Mouse (Mus musculus): ENCODE data around the gene Zfp790. TPM values are rescaled to one million over a fixed set of nuclear protein-coding genes. Genes with fewer than 3 reads are reported as not detected.
A peak's percentile ranks its signal among the peaks of the same experiment; 100 is the strongest.

The Zfp790 gene
- polyA plus RNA-seq, 1 experiment from 2014 or later = 9.1 TPM

GRCm38 (mm10) chr7:29807046-29807445, 8.9 kb upstream of the Zfp790 start:
- Histone ChIP-seq H3K9ac (replicated peaks; ENCODE audit: low read depth) (no peak overlapping the region), H3K4me1 (ENCODE audit: insufficient read depth, low read depth, low read length) (no peaks in the 10 kb centered on the region), H3K9me3 (ENCODE audit: low read length) (no peaks in the 10 kb centered on the region), H3K4me3 (ENCODE audit: low read depth, low read length) (no peak overlapping the region), H3K27ac (ENCODE audit: low read length) (no peak overlapping the region), H3K4me2 (replicated peaks; ENCODE audit: low read depth, low read length) (no peak overlapping the region), H3K27me3 (replicated peaks; ENCODE audit: insufficient read depth, low read length) (no peaks in the 10 kb centered on the region), H3K36me3 (ENCODE audit: insufficient read depth, low read length) (no peaks in the 10 kb centered on the region)
- 74% methylated on average over 5 of the region's 5 CpGs for WGBS
- TF ChIP-seq CTCF (IDR thresholded peaks at IDR 0.05) (no peak), EP300 (IDR thresholded peaks at IDR 0.05) (no peak)
- ATAC-seq = no peak
- no peak for DNase-seq (ENCODE audit: low spot score)

GRCm38 (mm10) chr7:29812244-29812643, 3.7 kb upstream of the Zfp790 start:
- Histone ChIP-seq H3K9me3 (ENCODE audit: low read length) (no peaks in the 10 kb centered on the region), H3K9ac (replicated peaks; ENCODE audit: low read depth) (no peak overlapping the region), H3K4me1 (ENCODE audit: insufficient read depth, low read depth, low read length) (peaks cover 16% of the 10 kb centered on the region; the same call in 1 of the 2 replicates), H3K36me3 (ENCODE audit: insufficient read depth, low read length) (no peaks in the 10 kb centered on the region), H3K4me2 (replicated peaks; ENCODE audit: low read depth, low read length) (no peak overlapping the region), H3K27ac (ENCODE audit: low read length) (no peak overlapping the region), H3K27me3 (replicated peaks; ENCODE audit: insufficient read depth, low read length) (no peaks in the 10 kb centered on the region), H3K4me3 (ENCODE audit: low read depth, low read length) (no peak overlapping the region)
- ATAC-seq (no peak), DNase-seq (ENCODE audit: low spot score) (no peak)
- TF ChIP-seq EP300 (IDR thresholded peaks at IDR 0.05) (no peak), CTCF (IDR thresholded peaks at IDR 0.05) (no peak)
- 89% methylated on average over 1 of the region's 1 CpGs for WGBS

GRCm38 (mm10) chr7:29814381-29814780, 1.5 kb upstream of the Zfp790 start:
- ATAC-seq = no peak
- Histone ChIP-seq H3K4me3 (ENCODE audit: low read depth, low read length) (no peak overlapping the region), H3K9me3 (ENCODE audit: low read length) (no peaks in the 10 kb centered on the region), H3K36me3 (ENCODE audit: insufficient read depth, low read length) (no peaks in the 10 kb centered on the region), H3K27ac (ENCODE audit: low read length) (no peak overlapping the region), H3K4me2 (replicated peaks; ENCODE audit: low read depth, low read length) (no peak overlapping the region), H3K27me3 (replicated peaks; ENCODE audit: insufficient read depth, low read length) (no peaks in the 10 kb centered on the region), H3K9ac (replicated peaks; ENCODE audit: low read depth) (no peak overlapping the region), H3K4me1 (ENCODE audit: insufficient read depth, low read depth, low read length) (peaks cover 16% of the 10 kb centered on the region; the same call in 1 of the 2 replicates)
- TF ChIP-seq CTCF (IDR thresholded peaks at IDR 0.05) (no peak), EP300 (IDR thresholded peaks at IDR 0.05) (no peak)
- 91% methylated on average over 2 of the region's 2 CpGs for WGBS
- no peak for DNase-seq (ENCODE audit: low spot score)

- TF ChIP-seq EP300 (IDR thresholded peaks at IDR 0.05) (no peak), CTCF (IDR thresholded peaks at IDR 0.05) (no peak)
- WGBS = 3% methylated on average over 12 of the region's 12 CpGs
- peak; percentile 9 for ATAC-seq
- no peaks in the 10 kb centered on the region for H3K27me3 ChIP-seq (replicated peaks; ENCODE audit: insufficient read depth, low read length)
- H3K4me2 ChIP-seq (replicated peaks; ENCODE audit: low read depth, low read length) = peak overlapping the region; percentile 82
- no peaks in the 10 kb centered on the region for H3K9me3 ChIP-seq (ENCODE audit: low read length)
- DNase-seq (ENCODE audit: low spot score) = peak; percentile 13
- peak overlapping the region; percentile 58 for H3K4me3 ChIP-seq (ENCODE audit: low read depth, low read length)
- no peaks in the 10 kb centered on the region for H3K36me3 ChIP-seq (ENCODE audit: insufficient read depth, low read length)
- peak overlapping the region; percentile 55 for H3K9ac ChIP-seq (replicated peaks; ENCODE audit: low read depth)
- H3K27ac ChIP-seq (ENCODE audit: low read length) = peak overlapping the region; percentile 40; the same call in 1 of the 2 replicates
- peaks cover 16% of the 10 kb centered on the region; the same call in 1 of the 2 replicates for H3K4me1 ChIP-seq (ENCODE audit: insufficient read depth, low read depth, low read length)
Observed at GRCm38 (mm10) chr7:29815061-29815784, 691 bp upstream of the Zfp790 start.

- Histone ChIP-seq H3K4me2 (replicated peaks; ENCODE audit: low read depth, low read length) (peak overlapping the region; percentile 64), H3K9me3 (ENCODE audit: low read length) (no peaks in the 10 kb centered on the region), H3K4me1 (ENCODE audit: insufficient read depth, low read depth, low read length) (peaks cover 16% of the 10 kb centered on the region; the same call in 1 of the 2 replicates), H3K9ac (replicated peaks; ENCODE audit: low read depth) (peak overlapping the region; percentile 37), H3K4me3 (ENCODE audit: low read depth, low read length) (peak overlapping the region; percentile 61), H3K27ac (ENCODE audit: low read length) (peak overlapping the region; percentile 45), H3K27me3 (replicated peaks; ENCODE audit: insufficient read depth, low read length) (no peaks in the 10 kb centered on the region), H3K36me3 (ENCODE audit: insufficient read depth, low read length) (no peaks in the 10 kb centered on the region)
- ATAC-seq (peak; percentile 62), DNase-seq (ENCODE audit: low spot score) (peak; percentile 92)
- WGBS = 2% methylated on average over 12 of the region's 12 CpGs
- TF ChIP-seq CTCF (IDR thresholded peaks at IDR 0.05) (no peak), EP300 (IDR thresholded peaks at IDR 0.05) (no peak)
Observed at GRCm38 (mm10) chr7:29818619-29819254, 2.8 kb downstream of the Zfp790 start.

GRCm38 (mm10) chr7:29828001-29828400, 12.1 kb downstream of the Zfp790 start:
- 87% methylated on average over 12 of the region's 12 CpGs for WGBS
- H3K9ac ChIP-seq (replicated peaks; ENCODE audit: low read depth) = no peak overlapping the region
- no peak overlapping the region for H3K27ac ChIP-seq (ENCODE audit: low read length)
- ATAC-seq (no peak), DNase-seq (ENCODE audit: low spot score) (no peak)
- no peaks in the 10 kb centered on the region; the same call in 1 of the 2 replicates for H3K9me3 ChIP-seq (ENCODE audit: low read length)
- H3K4me3 ChIP-seq (ENCODE audit: low read depth, low read length) = no peak overlapping the region
- TF ChIP-seq EP300 (IDR thresholded peaks at IDR 0.05) (no peak), CTCF (IDR thresholded peaks at IDR 0.05) (no peak)
- H3K4me1 ChIP-seq (ENCODE audit: insufficient read depth, low read depth, low read length) = no peaks in the 10 kb centered on the region
- H3K4me2 ChIP-seq (replicated peaks; ENCODE audit: low read depth, low read length) = no peak overlapping the region
- peaks cover 27% of the 10 kb centered on the region for H3K36me3 ChIP-seq (ENCODE audit: insufficient read depth, low read length)
- no peaks in the 10 kb centered on the region for H3K27me3 ChIP-seq (replicated peaks; ENCODE audit: insufficient read depth, low read length)
